Mouse (Mus musculus) liver, embryonic 14.5 days (tissue): Measurements from ENCODE around the gene Gpr137b. TPM values are rescaled to one million over a fixed set of nuclear protein-coding genes. Genes with fewer than 3 reads are reported as not detected.
A peak's percentile ranks its signal among the peaks of the same experiment; 100 is the strongest.
"Not testable (repeated sequence)": the region's sequence is repeated elsewhere in the genome, so short reads cannot be mapped to it uniquely, and the experiment has no call there.

ENCODE experiments used
- ATAC-seq: fragments of 200-750 bp; cut with Nextera tagmentation; 2 replicates; pipeline ENCODE4 v1.8.0; 2017; ENCODE audit warnings: moderate number of reproducible peaks, mild to moderate bottlenecking, moderate library complexity; ENCODE audit not compliant: insufficient read depth
- DNase-seq, 3 experiments: peaks; one replicate each; pipeline ENCODE4 v3.0.0-alpha.2; 2012 to 2013; ENCODE audit warnings: low read depth in 3 of 3, low spot score in 3 of 3
- H3K27ac ChIP-seq: fragments of 300-500 bp; sonication (generic); 2 replicates; pipeline ENCODE4 v1.5.1; 2014; ENCODE audit warnings: moderate library complexity, mild to moderate bottlenecking, control low read depth, inconsistent platforms
- H3K27me3 ChIP-seq: fragments of 300-500 bp; sonication (generic); 2 replicates; pipeline ENCODE4 v1.6.1; 2014; ENCODE audit warnings: mild to moderate bottlenecking, low read length, moderate library complexity; ENCODE audit not compliant: control insufficient read depth, insufficient read depth
- H3K36me3 ChIP-seq: fragments of 300-500 bp; sonication (generic); replicated peaks from 2 replicates; pipeline ENCODE4 v1.6.1; 2014; ENCODE audit warnings: low read depth; ENCODE audit not compliant: control insufficient read depth, insufficient read depth
- H3K4me1 ChIP-seq, 2 experiments: fragments of 200-500 bp in 1 of 2; fragments of 300-500 bp in 1 of 2; sonication (generic) in 1 of 2; replicated peaks; 2 replicates each; pipeline ENCODE4 v1.6.1; 2012 to 2014; ENCODE audit warnings: antibody characterized with exemption in 1 of 2, inconsistent platforms in 1 of 2, low read length in 1 of 2; ENCODE audit not compliant: control insufficient read depth in 2 of 2, insufficient read depth in 2 of 2
- H3K4me2 ChIP-seq: fragments of 300-500 bp; sonication (generic); 2 replicates; pipeline ENCODE4 v1.6.1; 2014; ENCODE audit warnings: low read depth, mild to moderate bottlenecking, control low read depth, moderate library complexity
- H3K4me3 ChIP-seq, 2 experiments: fragments of 200-500 bp in 1 of 2; fragments of 300-500 bp in 1 of 2; sonication (generic) in 1 of 2; 2 replicates each; pipeline ENCODE4 v1.5.1; 2012 to 2014; ENCODE audit warnings: low read depth in 2 of 2, low read length in 2 of 2, mild to moderate bottlenecking in 2 of 2, control low read depth in 1 of 2, inconsistent platforms in 1 of 2, moderate library complexity in 1 of 2; ENCODE audit not compliant: insufficient read depth in 1 of 2
- H3K9ac ChIP-seq: fragments of 300-500 bp; sonication (generic); replicated peaks from 2 replicates; pipeline ENCODE4 v1.6.1; 2014; ENCODE audit warnings: mild to moderate bottlenecking, control low read depth, moderate library complexity
- H3K9me3 ChIP-seq: fragments of 300-500 bp; sonication (generic); 2 replicates; pipeline ENCODE4 v1.6.1; 2016; ENCODE audit warnings: low read length, mixed read lengths; ENCODE audit not compliant: control insufficient read depth
- WGBS: fragments of 180-500 bp; shearing (Covaris S2); extraction: QIAGEN DNeasy Blood & Tissue Kit; methylation state at CpG from one replicate; pipeline ENCODE4 v1.1.7; 2014; ENCODE audit not compliant: insufficient replicate concordance; 5-methylcytosine and 5-hydroxymethylcytosine counted together
- polyA plus RNA-seq, 2 experiments: library from polyadenylated mRNA; depleted of rRNA in 1 of 2; stranded (reverse) in 1 of 2; unstranded in 1 of 2; fragments of >200 nt; fragmentation: Nextera tagmentation in 1 of 2; extraction: Ambion mirVana in 1 of 2; gene quantifications; 2 replicates each; pipeline versions ENCODE4 v1.2.1 to v1.2.3; 2012 to 2014

The Gpr137b gene
- polyA plus RNA-seq, 2 experiments = 2.0 to 2.5 TPM

- H3K36me3 ChIP-seq, H3K4me1 ChIP-seq, H3K27me3 ChIP-seq, H3K9me3 ChIP-seq, DNase-seq, H3K27ac ChIP-seq, H3K4me2 ChIP-seq, H3K9ac ChIP-seq, ATAC-seq, H3K4me3 ChIP-seq: not testable (repeated sequence)
- 74% methylated on average over 7 of the region's 7 CpGs for WGBS
Observed at GRCm38 (mm10) chr13:13363536-13363935, 30.3 kb downstream of the Gpr137b start.

- not testable (repeated sequence) for H3K36me3 ChIP-seq, H3K4me3 ChIP-seq, H3K9ac ChIP-seq, ATAC-seq, H3K27me3 ChIP-seq, H3K27ac ChIP-seq, H3K4me1 ChIP-seq, H3K4me2 ChIP-seq, H3K9me3 ChIP-seq, DNase-seq
- WGBS = 76% methylated on average over 6 of the region's 6 CpGs
Observed at GRCm38 (mm10) chr13:13362261-13362660, 31.6 kb downstream of the Gpr137b start.

DNA sequence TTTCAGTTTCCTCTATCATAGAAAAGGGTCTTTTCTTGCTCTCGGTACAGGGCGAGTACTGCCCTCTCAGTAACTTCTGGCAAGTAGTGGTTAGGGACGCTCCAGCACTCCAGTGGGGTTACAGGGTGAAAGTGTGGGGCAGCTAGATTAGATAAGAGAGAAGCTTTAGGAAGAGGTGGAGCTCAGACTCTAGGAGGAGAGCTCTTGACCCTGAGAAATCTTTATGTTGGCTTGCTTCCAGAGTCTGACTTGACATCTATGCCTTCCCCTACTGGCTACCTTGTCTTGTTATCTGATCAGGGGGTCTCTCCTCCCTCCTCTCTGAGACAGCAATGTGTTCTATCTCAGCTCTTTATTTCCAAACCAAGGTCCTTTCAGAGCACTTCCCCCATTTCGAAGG, 33.8 kb downstream of the Gpr137b start:
- ATAC-seq (peak; percentile 58), DNase-seq (peak in 2 of 3 experiments; percentile 26)
- H3K4me1 ChIP-seq, H3K4me3 ChIP-seq, H3K4me2 ChIP-seq, H3K27ac ChIP-seq, H3K27me3 ChIP-seq, H3K36me3 ChIP-seq, H3K9ac ChIP-seq, H3K9me3 ChIP-seq: not testable (repeated sequence)
- WGBS = 25% methylated on average over 4 of the region's 4 CpGs

- 74% methylated on average over 7 of the region's 7 CpGs for WGBS
- H3K36me3 ChIP-seq, H3K9me3 ChIP-seq, H3K9ac ChIP-seq, H3K4me3 ChIP-seq, DNase-seq, H3K4me1 ChIP-seq, H3K27ac ChIP-seq, ATAC-seq, H3K4me2 ChIP-seq, H3K27me3 ChIP-seq: not testable (repeated sequence)
Observed at GRCm38 (mm10) chr13:13358602-13359001, 35.2 kb downstream of the Gpr137b start.

- not testable (repeated sequence) for H3K27me3 ChIP-seq, DNase-seq, H3K9me3 ChIP-seq, H3K4me1 ChIP-seq, H3K4me2 ChIP-seq, H3K36me3 ChIP-seq, H3K9ac ChIP-seq, H3K27ac ChIP-seq, H3K4me3 ChIP-seq, ATAC-seq
- WGBS = 48% methylated on average over 8 of the region's 8 CpGs
Observed at GRCm38 (mm10) chr13:13358097-13358496, 35.7 kb downstream of the Gpr137b start.

GRCm38 (mm10) chr13:13352113-13352512, 41.7 kb downstream of the Gpr137b start:
- DNase-seq, H3K9me3 ChIP-seq, H3K9ac ChIP-seq, H3K4me2 ChIP-seq, H3K4me3 ChIP-seq, H3K36me3 ChIP-seq, H3K27ac ChIP-seq, H3K4me1 ChIP-seq, ATAC-seq, H3K27me3 ChIP-seq: not testable (repeated sequence)
- 65% methylated on average over 4 of the region's 4 CpGs for WGBS

DNA sequence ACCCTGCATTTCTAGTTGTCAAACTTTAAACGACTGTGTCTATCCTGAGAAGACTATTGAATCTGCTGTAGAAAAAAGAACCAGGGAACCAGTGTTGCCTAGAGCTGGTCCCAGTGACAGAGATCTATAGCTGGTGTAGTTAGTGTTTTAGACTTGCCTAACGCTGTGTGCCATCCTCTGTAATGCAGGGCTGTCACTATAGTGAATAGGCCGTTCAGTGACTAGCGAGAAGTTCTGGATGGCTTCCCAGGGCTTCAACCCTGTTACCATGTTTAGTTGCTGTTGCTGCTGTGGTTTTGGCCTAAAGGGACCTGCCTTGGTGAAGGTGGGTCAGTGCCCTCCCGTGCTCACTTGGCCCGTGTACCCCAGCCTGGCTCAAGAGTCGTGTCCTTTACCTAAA, 43.1 kb downstream of the Gpr137b start:
- not testable (repeated sequence) for H3K9ac ChIP-seq, DNase-seq, H3K4me3 ChIP-seq, H3K4me2 ChIP-seq, H3K9me3 ChIP-seq, H3K27ac ChIP-seq, ATAC-seq, H3K36me3 ChIP-seq, H3K4me1 ChIP-seq, H3K27me3 ChIP-seq
- WGBS = 63% methylated on average over 7 of the region's 7 CpGs
